Mouse (Mus musculus) intestine, embryonic 15.5 days (tissue): Measurements from ENCODE around the gene Grxcr1. TPM values are rescaled to one million over a fixed set of nuclear protein-coding genes. Genes with fewer than 3 reads are reported as not detected.

Experiments
- ATAC-seq: fragments of 200-750 bp; cut with Nextera tagmentation; 2 replicates; pipeline ENCODE4 v1.8.0; 2017; ENCODE audit warnings: moderate TSS enrichment, moderate library complexity
- H3K27ac ChIP-seq: fragments of 300-500 bp; sonication (generic); 2 replicates; pipeline ENCODE4 v1.5.1; 2015; ENCODE audit warnings: mild to moderate bottlenecking, inconsistent platforms
- H3K27me3 ChIP-seq: fragments of 300-500 bp; sonication (generic); replicated peaks from 2 replicates; pipeline ENCODE4 v1.6.1; 2015; ENCODE audit warnings: inconsistent platforms
- H3K36me3 ChIP-seq: fragments of 300-500 bp; sonication (generic); 2 replicates; pipeline ENCODE4 v1.6.1; 2015; ENCODE audit warnings: inconsistent platforms
- H3K4me1 ChIP-seq: fragments of 300-500 bp; sonication (generic); replicated peaks from 2 replicates; pipeline ENCODE4 v1.6.1; 2015; ENCODE audit warnings: inconsistent platforms
- H3K4me2 ChIP-seq: fragments of 300-500 bp; sonication (generic); replicated peaks from 2 replicates; pipeline ENCODE4 v1.6.1; 2015; ENCODE audit warnings: mild to moderate bottlenecking, inconsistent platforms
- H3K4me3 ChIP-seq: fragments of 300-500 bp; sonication (generic); replicated peaks from 2 replicates; pipeline ENCODE4 v1.5.1; 2015; ENCODE audit warnings: inconsistent platforms
- H3K9ac ChIP-seq: fragments of 300-500 bp; sonication (generic); 2 replicates; pipeline ENCODE4 v1.6.1; 2015; ENCODE audit warnings: inconsistent platforms
- H3K9me3 ChIP-seq: fragments of 300-500 bp; sonication (generic); 2 replicates; pipeline ENCODE4 v1.6.1; 2016; ENCODE audit warnings: inconsistent platforms
- WGBS: fragments of 180-500 bp; shearing (Covaris S2); methylation state at CpG from one replicate; pipeline ENCODE4 v1.1.7; 2015; 5-methylcytosine and 5-hydroxymethylcytosine counted together
- polyA plus RNA-seq: library from polyadenylated mRNA; unstranded; fragments of >200 nt; fragmentation: Nextera tagmentation; extraction: Ambion mirVana; gene quantifications from 2 replicates; pipeline ENCODE4 v1.2.1, GENCODE M21; 2015

The Grxcr1 gene
- polyA plus RNA-seq, 1 experiment from 2014 or later, result not detected

DNA sequence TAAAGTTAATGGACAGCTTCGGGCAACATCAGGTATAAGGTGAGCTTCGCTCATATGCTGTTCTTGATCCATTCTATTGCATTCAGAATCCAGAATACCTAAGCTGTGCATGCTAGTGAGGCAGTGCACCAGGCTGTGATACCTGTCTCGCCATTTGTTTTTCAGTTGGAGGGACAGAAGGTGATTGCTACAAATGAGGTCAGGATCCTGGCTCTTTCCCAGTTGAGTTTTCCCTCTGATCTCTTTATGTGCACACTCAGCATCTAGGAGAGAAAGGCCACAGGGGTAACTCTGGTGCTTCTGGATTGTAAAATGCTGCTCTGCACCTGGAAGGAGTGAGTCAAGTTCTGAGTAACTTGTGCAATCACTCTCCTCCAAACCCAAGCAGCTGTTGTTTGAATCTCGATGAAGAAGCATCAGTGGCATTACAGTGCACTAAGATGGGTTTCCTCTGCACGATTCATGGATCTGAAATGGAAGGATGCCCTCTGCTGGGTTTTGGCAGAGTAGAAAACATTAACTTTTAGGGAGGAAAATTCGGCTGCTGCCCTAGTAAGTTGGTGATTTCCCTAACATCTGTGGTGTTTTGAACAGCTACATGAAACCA, 80.9 kb downstream of the Grxcr1 start:
- Histone ChIP-seq H3K36me3 (no peaks in the 10 kb centered on the region), H3K4me2 (no peak overlapping the region), H3K27ac (no peak overlapping the region), H3K9ac (no peak overlapping the region), H3K27me3 (no peaks in the 10 kb centered on the region), H3K4me1 (no peaks in the 10 kb centered on the region), H3K4me3 (no peak overlapping the region), H3K9me3 (no peaks in the 10 kb centered on the region)
- WGBS, result 64% methylated on average over 6 of the region's 6 CpGs
- ATAC-seq, result no peak

DNA sequence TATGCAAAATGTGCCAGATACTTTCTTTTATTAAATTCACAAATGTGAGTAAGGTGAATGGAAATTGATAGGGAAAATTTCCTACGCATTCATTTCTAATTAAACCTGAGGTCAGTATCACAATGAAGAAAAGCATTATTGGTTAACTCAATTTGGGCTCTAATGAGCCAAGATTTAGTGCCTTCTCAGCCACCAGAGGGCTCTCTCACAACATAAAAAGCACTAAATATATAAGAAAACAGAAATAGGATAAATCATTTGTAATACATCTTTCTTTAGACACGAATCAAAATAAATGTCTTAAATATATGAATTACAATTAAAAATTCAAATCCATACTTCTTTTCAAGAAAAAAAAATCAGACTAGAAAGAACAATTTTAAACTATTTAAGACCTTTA, 89.2 kb downstream of the Grxcr1 start:
- WGBS, result 38% methylated on average over 2 of the region's 2 CpGs
- no peak for ATAC-seq
- Histone ChIP-seq H3K9ac (no peak overlapping the region), H3K9me3 (no peaks in the 10 kb centered on the region), H3K4me1 (no peaks in the 10 kb centered on the region), H3K27ac (no peak overlapping the region), H3K4me3 (no peak overlapping the region), H3K36me3 (no peaks in the 10 kb centered on the region), H3K27me3 (no peaks in the 10 kb centered on the region), H3K4me2 (no peak overlapping the region)

DNA sequence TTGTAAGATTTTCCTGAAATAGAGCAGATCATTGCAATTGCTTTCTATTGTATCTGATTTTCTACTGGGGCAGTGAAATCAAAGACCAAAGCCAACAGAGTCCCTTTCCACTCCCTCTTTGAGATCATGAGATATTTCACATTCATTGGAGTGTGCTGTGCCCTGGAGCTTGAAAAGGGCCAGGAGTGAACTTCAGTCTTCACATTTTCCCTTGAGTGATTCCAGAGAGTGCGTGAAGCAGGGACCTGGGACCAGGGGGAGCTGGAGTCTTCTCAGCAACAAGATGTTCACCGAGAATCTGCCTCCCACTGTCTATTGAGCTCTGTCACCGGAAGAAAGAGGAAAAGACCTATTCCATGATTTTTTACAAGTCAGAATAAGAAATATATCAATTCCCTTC, 91.2 kb downstream of the Grxcr1 start:
- Histone ChIP-seq H3K4me3 (no peak overlapping the region), H3K4me1 (no peaks in the 10 kb centered on the region), H3K9me3 (no peaks in the 10 kb centered on the region), H3K36me3 (no peaks in the 10 kb centered on the region), H3K9ac (no peak overlapping the region), H3K4me2 (no peak overlapping the region), H3K27ac (no peak overlapping the region), H3K27me3 (no peaks in the 10 kb centered on the region)
- 78% methylated on average over 3 of the region's 3 CpGs for WGBS
- ATAC-seq, result no peak

DNA sequence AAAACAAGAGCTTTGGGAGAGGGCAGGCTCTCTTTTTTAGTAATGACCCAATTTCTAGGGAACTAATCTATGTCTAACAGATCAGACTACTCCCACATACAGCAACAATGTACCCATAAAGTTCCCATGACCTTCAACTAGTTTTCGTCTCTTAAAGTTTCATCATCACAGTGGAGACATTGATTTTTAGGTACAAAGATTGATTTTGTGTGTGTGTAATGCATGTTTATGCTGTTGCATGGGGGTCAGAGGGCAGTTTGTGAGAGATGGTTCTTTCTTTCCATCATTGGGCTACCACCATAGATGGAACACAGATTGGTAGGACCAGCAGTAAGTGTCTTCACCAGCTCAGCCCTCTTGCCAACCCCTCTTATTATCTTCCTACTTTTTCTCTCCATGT, 93.8 kb downstream of the Grxcr1 start:
- H3K4me2 ChIP-seq, result no peak overlapping the region
- WGBS, result 89% methylated on average over 1 of the region's 1 CpGs
- ATAC-seq, result no peak
- no peaks in the 10 kb centered on the region for H3K36me3 ChIP-seq
- no peak overlapping the region for H3K4me3 ChIP-seq
- H3K9me3 ChIP-seq, result no peaks in the 10 kb centered on the region
- H3K9ac ChIP-seq, result no peak overlapping the region
- no peaks in the 10 kb centered on the region for H3K27me3 ChIP-seq
- H3K4me1 ChIP-seq, result no peaks in the 10 kb centered on the region
- H3K27ac ChIP-seq, result no peak overlapping the region

DNA sequence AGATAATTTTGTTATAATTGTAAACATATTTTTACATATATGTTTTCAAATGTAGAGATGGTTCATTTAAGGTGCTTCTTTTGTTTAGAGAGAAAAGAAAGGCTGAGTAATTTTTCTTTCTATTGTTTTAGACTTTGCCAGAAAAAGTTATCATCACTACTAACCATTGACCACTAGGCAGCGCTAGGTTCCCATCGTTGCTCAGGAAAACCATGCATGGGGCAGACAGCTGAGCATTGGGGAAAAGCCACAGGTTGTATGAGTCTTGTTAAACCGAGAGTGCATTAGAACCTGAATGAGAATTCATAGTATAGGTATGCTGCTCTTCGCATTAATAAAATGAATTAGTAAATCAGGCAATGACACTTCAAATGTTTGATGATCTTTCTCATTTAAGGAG, 96.8 kb downstream of the Grxcr1 start:
- Histone ChIP-seq H3K4me2 (no peak overlapping the region), H3K4me3 (no peak overlapping the region), H3K9ac (no peak overlapping the region), H3K27me3 (no peaks in the 10 kb centered on the region), H3K4me1 (no peaks in the 10 kb centered on the region), H3K9me3 (no peaks in the 10 kb centered on the region), H3K27ac (no peak overlapping the region), H3K36me3 (no peaks in the 10 kb centered on the region)
- 0 out of 2 replicates have a peak, but pooled peaks have one; percentile 52 for ATAC-seq
- 11% methylated on average over 4 of the region's 4 CpGs for WGBS

DNA sequence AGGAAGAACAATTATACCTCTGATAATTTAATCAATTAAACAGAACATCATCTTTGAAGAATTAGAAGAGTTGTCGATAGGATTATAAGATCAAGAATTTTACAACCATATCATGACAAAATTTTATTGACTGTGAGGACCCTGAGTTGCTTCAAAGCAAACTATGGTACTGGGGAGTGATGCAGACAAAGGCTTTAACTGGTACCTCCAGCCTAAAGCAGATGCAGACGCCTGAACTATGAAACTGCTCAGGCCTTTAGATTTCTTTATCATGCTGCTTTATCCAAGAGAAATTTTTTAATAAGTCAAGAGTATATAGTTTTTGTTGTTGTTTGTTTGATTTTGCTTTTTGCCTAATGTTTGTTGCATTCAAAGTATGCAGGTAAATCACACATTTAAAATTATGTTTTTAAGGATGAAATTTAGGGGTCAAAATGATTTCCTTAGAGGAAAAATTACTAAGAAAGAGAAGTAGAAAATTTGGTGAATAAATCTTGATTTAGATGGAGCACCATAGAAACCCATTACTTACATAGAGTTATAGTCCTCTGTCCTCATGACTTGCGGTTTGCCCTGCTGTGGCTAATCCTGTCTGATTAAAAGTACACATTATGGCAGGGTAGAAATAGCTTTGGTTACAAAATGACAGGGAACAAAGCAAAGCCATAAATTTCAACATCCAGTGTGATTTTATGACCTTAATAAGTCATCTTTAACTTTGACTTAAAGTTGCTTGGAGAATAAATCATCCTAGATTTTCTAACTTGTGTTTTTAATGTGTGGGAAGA, 97.4 kb downstream of the Grxcr1 start:
- Histone ChIP-seq H3K27me3 (no peaks in the 10 kb centered on the region), H3K9ac (no peak overlapping the region), H3K4me2 (no peak overlapping the region), H3K4me3 (no peak overlapping the region), H3K27ac (no peak overlapping the region), H3K36me3 (no peaks in the 10 kb centered on the region), H3K9me3 (no peaks in the 10 kb centered on the region), H3K4me1 (no peaks in the 10 kb centered on the region)
- ATAC-seq, result peak; percentile 92
- WGBS, result 51% methylated on average over 3 of the region's 3 CpGs

DNA sequence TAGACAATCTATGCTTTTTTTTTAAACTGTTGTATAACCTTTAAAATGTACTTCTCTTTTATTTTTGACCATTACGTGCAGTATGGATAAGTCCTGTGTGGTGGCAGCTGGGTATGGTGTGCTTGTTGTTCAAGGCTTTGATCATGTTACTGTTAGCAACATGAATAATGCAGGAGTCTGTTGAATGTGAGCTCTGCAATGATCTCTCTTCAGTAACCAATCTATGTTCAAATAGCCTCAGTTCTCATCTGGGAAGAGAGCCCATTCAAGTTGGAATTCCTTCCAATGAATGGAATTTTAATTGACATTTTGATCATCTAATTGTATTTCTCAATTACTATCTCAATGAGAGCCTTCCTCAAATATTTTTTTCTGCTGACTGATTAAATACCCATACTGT, 115.2 kb downstream of the Grxcr1 start:
- WGBS, result 86% methylated on average over 1 of the region's 1 CpGs
- H3K36me3 ChIP-seq, result no peaks in the 10 kb centered on the region

DNA sequence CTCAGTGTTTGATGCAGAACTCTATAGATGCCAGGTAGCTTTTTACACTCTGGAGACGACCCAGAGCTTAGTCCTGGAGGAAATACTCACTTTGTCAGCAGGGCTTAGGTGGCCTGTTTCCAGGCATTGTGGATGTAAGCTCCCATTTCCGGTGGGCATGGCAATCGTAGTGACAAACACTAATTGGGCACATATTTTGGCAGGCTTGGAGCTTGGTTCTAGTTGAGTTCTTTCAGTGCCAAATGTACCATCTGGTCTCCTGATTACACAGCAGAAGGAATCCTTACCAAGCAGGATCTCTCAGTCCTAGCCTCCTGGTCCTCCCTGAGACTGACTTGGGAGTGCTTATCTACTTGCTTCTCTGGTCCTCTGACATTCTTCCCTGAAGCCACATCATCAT, 118.3 kb downstream of the Grxcr1 start:
- Histone ChIP-seq H3K4me1 (no peaks in the 10 kb centered on the region), H3K9ac (no peak overlapping the region), H3K36me3 (no peaks in the 10 kb centered on the region), H3K9me3 (no peaks in the 10 kb centered on the region), H3K27ac (no peak overlapping the region), H3K4me2 (no peak overlapping the region), H3K4me3 (no peak overlapping the region), H3K27me3 (no peaks in the 10 kb centered on the region)
- no peak for ATAC-seq
- WGBS, result 75% methylated on average over 3 of the region's 3 CpGs

More for the DNA sequence above, 115.2 kb downstream of the Grxcr1 start:
- Histone ChIP-seq H3K9me3 (no peaks in the 10 kb centered on the region), H3K4me2 (no peak overlapping the region), H3K4me3 (no peak overlapping the region), H3K4me1 (no peaks in the 10 kb centered on the region), H3K27ac (no peak overlapping the region), H3K27me3 (no peaks in the 10 kb centered on the region), H3K9ac (no peak overlapping the region)
- no peak for ATAC-seq

DNA sequence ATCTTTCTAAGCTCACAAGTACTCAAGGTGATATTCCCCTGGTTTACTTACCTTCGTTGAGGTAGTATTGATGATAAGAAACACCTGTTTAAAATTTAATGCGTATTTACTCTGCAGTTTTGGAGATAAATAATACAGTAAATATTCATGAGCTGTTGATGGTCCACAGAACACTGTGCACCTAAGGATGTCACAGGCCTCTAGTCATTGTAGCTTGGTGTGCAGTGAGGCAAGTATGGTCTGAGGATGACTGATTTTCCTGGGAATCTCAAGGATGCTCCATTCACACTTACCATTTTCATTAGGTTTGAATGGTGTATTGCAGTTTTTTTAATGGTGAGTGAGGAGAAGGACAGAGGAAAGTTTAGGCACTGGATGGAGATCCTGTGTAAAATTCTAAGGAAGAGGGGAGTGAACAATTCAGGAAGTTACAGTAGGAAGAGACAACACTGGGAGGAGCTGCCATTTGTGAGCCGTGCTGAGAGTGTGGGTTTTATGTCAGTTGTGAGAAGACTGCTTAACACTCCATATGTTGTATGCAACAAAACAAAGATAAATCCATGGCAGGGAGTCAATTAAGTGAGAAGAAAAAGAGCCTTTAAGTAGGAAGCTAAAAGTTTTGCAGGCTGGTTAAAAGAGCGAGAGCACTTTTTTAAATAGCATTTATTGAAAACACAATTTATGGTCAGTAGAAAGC, 118.9 kb downstream of the Grxcr1 start:
- Histone ChIP-seq H3K4me1 (no peaks in the 10 kb centered on the region), H3K36me3 (no peaks in the 10 kb centered on the region), H3K9me3 (no peaks in the 10 kb centered on the region), H3K27ac (no peak overlapping the region), H3K9ac (no peak overlapping the region), H3K4me2 (no peak overlapping the region), H3K27me3 (no peaks in the 10 kb centered on the region), H3K4me3 (no peak overlapping the region)
- 74% methylated on average over 4 of the region's 4 CpGs for WGBS
- no peak for ATAC-seq

DNA sequence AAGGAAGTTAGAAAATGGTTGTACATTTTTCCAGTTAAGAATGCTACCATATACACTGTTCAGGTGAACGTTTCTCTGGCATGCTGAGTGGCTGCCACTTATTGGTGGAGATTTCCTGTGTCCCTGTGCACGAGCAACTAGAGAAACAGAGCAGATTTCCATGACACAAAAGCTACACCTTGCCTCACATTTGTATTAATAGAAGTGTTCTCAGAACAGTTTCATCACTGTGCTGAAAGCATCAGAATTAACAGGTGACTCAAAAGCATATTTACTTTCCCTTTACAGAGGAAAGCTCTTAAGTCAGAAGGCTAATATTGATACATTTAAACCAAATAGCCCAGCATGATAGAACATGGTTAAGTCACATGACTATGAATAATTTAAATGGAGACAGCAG, 130.9 kb downstream of the Grxcr1 start:
- no peaks in the 10 kb centered on the region for H3K27me3 ChIP-seq
- no peaks in the 10 kb centered on the region for H3K9me3 ChIP-seq
- H3K4me3 ChIP-seq, result no peak overlapping the region
- no peak overlapping the region for H3K4me2 ChIP-seq
- no peak for ATAC-seq
- H3K4me1 ChIP-seq, result no peaks in the 10 kb centered on the region
- 56% methylated on average over 2 of the region's 2 CpGs for WGBS
- H3K36me3 ChIP-seq, result no peaks in the 10 kb centered on the region
- H3K9ac ChIP-seq, result no peak overlapping the region
- H3K27ac ChIP-seq, result no peak overlapping the region

DNA sequence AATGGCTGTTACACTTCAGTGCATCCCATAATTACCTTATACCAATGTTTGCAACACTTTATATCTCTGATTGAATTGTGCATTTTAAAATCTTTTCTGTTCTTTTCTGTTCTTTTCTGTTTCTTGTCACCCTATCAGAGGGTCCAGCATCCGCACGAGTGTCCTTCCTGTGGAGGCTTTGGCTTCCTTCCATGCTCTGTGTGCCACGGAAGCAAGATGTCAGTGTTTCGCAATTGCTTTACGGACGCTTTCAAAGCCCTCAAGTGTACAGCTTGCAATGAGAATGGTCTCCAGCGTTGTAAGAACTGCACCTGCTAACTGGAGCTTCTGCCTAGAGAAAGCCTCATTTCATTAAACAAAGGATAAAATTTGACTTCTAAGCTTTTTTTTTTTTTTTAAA, 134.3 kb downstream of the Grxcr1 start:
- H3K36me3 ChIP-seq, result no peaks in the 10 kb centered on the region
- H3K27me3 ChIP-seq, result no peaks in the 10 kb centered on the region
- no peaks in the 10 kb centered on the region for H3K9me3 ChIP-seq
- ATAC-seq, result no peak
- no peak overlapping the region for H3K4me3 ChIP-seq
- WGBS, result 80% methylated on average over 7 of the region's 7 CpGs
- no peaks in the 10 kb centered on the region for H3K4me1 ChIP-seq
- H3K4me2 ChIP-seq, result no peak overlapping the region
- H3K9ac ChIP-seq, result no peak overlapping the region
- no peak overlapping the region for H3K27ac ChIP-seq
